Mouse (Mus musculus) induced T-regulatory cell, adult 2 months (primary cell): ENCODE measurements around the gene Hist2h4.
"Not testable (repeated sequence)": the region's sequence is repeated elsewhere in the genome, so short reads cannot be mapped to it uniquely, and the experiment has no call there.

Experiments used
- DNase-seq: peaks from one replicate; pipeline ENCODE4 v3.0.0-alpha.2; 2012; ENCODE audit warnings: low read depth

Gene Hist2h4

GRCm38 (mm10) chr3:96245003-96245886 is 17.9 kb downstream of the Hist2h4 start, which contains the start of gene Hist2h2aa1:
Gene Hist2h2aa1, plus strand, starts transcription at chr3:96245497.
- peak; percentile 89 for DNase-seq

- peak; percentile 35 for DNase-seq
Observed at GRCm38 (mm10) chr3:96243921-96244572, 19.1 kb downstream of the Hist2h4 start.

- no peak for DNase-seq
Observed at GRCm38 (mm10) chr3:96240799-96241197, 22.3 kb downstream of the Hist2h4 start.

GRCm38 (mm10) chr3:96239949-96240798 is 22.9 kb downstream of the Hist2h4 start, which contains the start of gene Hist2h2aa2:
Gene Hist2h2aa2, minus strand, starts transcription at chr3:96240276.
- DNase-seq, result peak; percentile 75

- not testable (repeated sequence) for DNase-seq
Observed at GRCm38 (mm10) chr3:96238954-96239793, 23.9 kb downstream of the Hist2h4 start, which contains the start of gene Hist2h3c2. Gene Hist2h3c2, minus strand, starts transcription at chr3:96239127.

GRCm38 (mm10) chr3:96237904-96238511 is 25.1 kb downstream of the Hist2h4 start:
- peak; percentile 70 for DNase-seq

GRCm38 (mm10) chr3:96237335-96237903 is 25.7 kb downstream of the Hist2h4 start:
- peak; percentile 70 for DNase-seq

GRCm38 (mm10) chr3:96236834-96237334 is 26.2 kb downstream of the Hist2h4 start:
- no peak for DNase-seq

GRCm38 (mm10) chr3:96235836-96236235 is 27.3 kb downstream of the Hist2h4 start:
- DNase-seq, result no peak

- DNase-seq, result peak; percentile 58
Observed at GRCm38 (mm10) chr3:96234914-96235313, 28.2 kb downstream of the Hist2h4 start.

GRCm38 (mm10) chr3:96231758-96232120 is 31.4 kb downstream of the Hist2h4 start:
- DNase-seq, result no peak

- DNase-seq, result no peak
Observed at GRCm38 (mm10) chr3:96230910-96231757, 32.0 kb downstream of the Hist2h4 start.

- DNase-seq, result no peak
Observed at GRCm38 (mm10) chr3:96230404-96230803, 32.7 kb downstream of the Hist2h4 start.

GRCm38 (mm10) chr3:96228828-96229227 is 34.3 kb downstream of the Hist2h4 start:
- no peak for DNase-seq

GRCm38 (mm10) chr3:96226695-96227648 is 36.1 kb downstream of the Hist2h4 start:
- no peak for DNase-seq

- no peak for DNase-seq
Observed at GRCm38 (mm10) chr3:96225421-96225820, 37.7 kb downstream of the Hist2h4 start.

GRCm38 (mm10) chr3:96222774-96223173 is 40.3 kb downstream of the Hist2h4 start:
- no peak for DNase-seq

- DNase-seq, result no peak
Observed at GRCm38 (mm10) chr3:96221640-96222038, 41.5 kb downstream of the Hist2h4 start.
